Mouse (Mus musculus) lung, adult 2 months (tissue): Measurements from ENCODE around the gene 1700012A03Rik. TPM values are rescaled to one million over a fixed set of nuclear protein-coding genes. Genes with fewer than 3 reads are reported as not detected.

Experiments used
- DNase-seq: peaks from one replicate; pipeline ENCODE4 v3.0.0; 2022
- H3K4me1 ChIP-seq: fragments of 200-500 bp; 2 replicates; pipeline ENCODE4 v1.6.1; 2011; ENCODE audit warnings: low read length; ENCODE audit not compliant: control insufficient read depth, insufficient read depth
- H3K4me3 ChIP-seq: fragments of 200-500 bp; replicated peaks from 2 replicates; pipeline ENCODE3; 2011; ENCODE audit warnings: low read depth, mild to moderate bottlenecking, control low read depth, low read length; ENCODE audit errors: extremely low read depth
- CTCF ChIP-seq: fragments of 200-500 bp; IDR thresholded peaks from 2 replicates; pipeline ENCODE4 v1.5.1; 2011; ENCODE audit warnings: mild to moderate bottlenecking, low read length, control low read depth; ENCODE audit not compliant: insufficient read depth
- POLR2A ChIP-seq: fragments of 200-500 bp; IDR thresholded peaks from 2 replicates; pipeline ENCODE4 v1.6.1; 2011; ENCODE audit warnings: low read depth, mild to moderate bottlenecking, control low read depth, low read length, borderline replicate concordance; ENCODE audit errors: extremely low read depth
- WGBS: fragments of 180-500 bp; shearing (Covaris S2); methylation state at CpG from one replicate; pipeline ENCODE4 v1.1.7; 2018; 5-methylcytosine and 5-hydroxymethylcytosine counted together
- polyA plus RNA-seq: library from polyadenylated mRNA; depleted of rRNA; stranded (reverse); fragments of >200 nt; gene quantifications from 2 replicates; pipeline ENCODE4 v1.2.3, GENCODE M21; 2012

1700012A03Rik gene
- polyA plus RNA-seq, 1 experiment, result not detected

- H3K4me1 ChIP-seq, result no peaks in the 10 kb centered on the region
- no peak for DNase-seq
- 51% methylated on average over 10 of the region's 10 CpGs for WGBS
- H3K4me3 ChIP-seq, result no peak overlapping the region
- TF ChIP-seq POLR2A (no peak), CTCF (no peak)
Measured at GRCm38 (mm10) chr6:32065789-32066510, 15.9 kb downstream of the 1700012A03Rik start.

- TF ChIP-seq POLR2A (no peak), CTCF (no peak)
- no peak overlapping the region for H3K4me3 ChIP-seq
- DNase-seq, result no peak
- 44% methylated on average over 1 of the region's 1 CpGs for WGBS
- no peaks in the 10 kb centered on the region for H3K4me1 ChIP-seq
Measured at GRCm38 (mm10) chr6:32072161-32072560, 22.1 kb downstream of the 1700012A03Rik start.

- DNase-seq, result no peak
- TF ChIP-seq POLR2A, result no peak
- no peak for TF ChIP-seq CTCF
- 83% methylated on average over 11 of the region's 14 CpGs for WGBS
Measured at GRCm38 (mm10) chr6:32093312-32093711, 43.3 kb downstream of the 1700012A03Rik start.

GRCm38 (mm10) chr6:32105547-32106275 lies 55.7 kb downstream of the 1700012A03Rik start:
- Histone ChIP-seq H3K4me3 (no peak overlapping the region), H3K4me1 (no peaks in the 10 kb centered on the region)
- 46% methylated on average over 9 of the region's 9 CpGs for WGBS
- DNase-seq, result no peak
- no peak for TF ChIP-seq POLR2A
- TF ChIP-seq CTCF, result no peak

More at GRCm38 (mm10) chr6:32093312-32093711, 43.3 kb downstream of the 1700012A03Rik start:
- Histone ChIP-seq H3K4me3 (no peak overlapping the region), H3K4me1 (no peaks in the 10 kb centered on the region)
